Mouse (Mus musculus): ENCODE results near the gene Cyb561d1.

Gene Cyb561d1

GRCm38 (mm10) chr3:108203212-108203611, 2.2 kb upstream of the Cyb561d1 start:
- no peak for DNase-seq

- no peak for DNase-seq
These were observed 1.5 kb upstream of the Cyb561d1 start for GRCm38 (mm10) chr3:108202506-108202905.

- DNase-seq, result no peak
These were observed 1.8 kb downstream of the Cyb561d1 start for GRCm38 (mm10) chr3:108199231-108199630.

GRCm38 (mm10) chr3:108197066-108197497, 3.9 kb downstream of the Cyb561d1 start:
- no peak for DNase-seq

GRCm38 (mm10) chr3:108195941-108196590, 4.9 kb downstream of the Cyb561d1 start:
- no peak for DNase-seq

- DNase-seq, result no peak
These were observed 5.7 kb downstream of the Cyb561d1 start for GRCm38 (mm10) chr3:108195287-108195686.

- no peak for DNase-seq
These were observed 7.3 kb downstream of the Cyb561d1 start for GRCm38 (mm10) chr3:108193686-108194085.

GRCm38 (mm10) chr3:108189897-108190296, 11.1 kb downstream of the Cyb561d1 start:
- no peak for DNase-seq

- DNase-seq, result no peak
These were observed 12.1 kb downstream of the Cyb561d1 start for GRCm38 (mm10) chr3:108188716-108189490.

- DNase-seq, result no peak
These were observed 13.8 kb downstream of the Cyb561d1 start for GRCm38 (mm10) chr3:108187111-108187795.

- DNase-seq, result peak; percentile 75
These were observed 14.6 kb downstream of the Cyb561d1 start, which contains the start of gene Amigo1 for GRCm38 (mm10) chr3:108186098-108187047. Amigo1 (plus strand) TSS chr3:108186335.

- no peak for DNase-seq
These were observed 15.4 kb downstream of the Cyb561d1 start for GRCm38 (mm10) chr3:108185460-108186097.

- no peak for DNase-seq
These were observed 16.3 kb downstream of the Cyb561d1 start for GRCm38 (mm10) chr3:108184742-108185141.

- DNase-seq, result no peak
These were observed 20.5 kb downstream of the Cyb561d1 start for GRCm38 (mm10) chr3:108180514-108180913.

- DNase-seq, result no peak
These were observed 22.0 kb downstream of the Cyb561d1 start for GRCm38 (mm10) chr3:108178756-108179715.

GRCm38 (mm10) chr3:108174672-108175531, 26.1 kb downstream of the Cyb561d1 start:
- DNase-seq, result no peak

- DNase-seq, result no peak
These were observed 31.8 kb downstream of the Cyb561d1 start for GRCm38 (mm10) chr3:108169199-108169598.

- no peak for DNase-seq
These were observed 33.5 kb downstream of the Cyb561d1 start for GRCm38 (mm10) chr3:108167499-108167898.

- DNase-seq, result peak; percentile 71
These were observed 34.4 kb downstream of the Cyb561d1 start for GRCm38 (mm10) chr3:108166486-108167211.
